Mouse (Mus musculus) liver, adult 2 months (tissue): ENCODE measurements around the gene Nat14.

ENCODE experiments used
- CTCF ChIP-seq: fragments of 200-500 bp; IDR thresholded peaks from 2 replicates; pipeline ENCODE4 v1.5.1; 2011; ENCODE audit warnings: low read depth, low read length, control low read depth
- POLR2A ChIP-seq: fragments of 200-500 bp; IDR thresholded peaks from 2 replicates; pipeline ENCODE4 v1.6.1; 2011; ENCODE audit warnings: low read length, control low read depth; ENCODE audit not compliant: insufficient read depth; ENCODE audit errors: extremely low read depth

DNA sequence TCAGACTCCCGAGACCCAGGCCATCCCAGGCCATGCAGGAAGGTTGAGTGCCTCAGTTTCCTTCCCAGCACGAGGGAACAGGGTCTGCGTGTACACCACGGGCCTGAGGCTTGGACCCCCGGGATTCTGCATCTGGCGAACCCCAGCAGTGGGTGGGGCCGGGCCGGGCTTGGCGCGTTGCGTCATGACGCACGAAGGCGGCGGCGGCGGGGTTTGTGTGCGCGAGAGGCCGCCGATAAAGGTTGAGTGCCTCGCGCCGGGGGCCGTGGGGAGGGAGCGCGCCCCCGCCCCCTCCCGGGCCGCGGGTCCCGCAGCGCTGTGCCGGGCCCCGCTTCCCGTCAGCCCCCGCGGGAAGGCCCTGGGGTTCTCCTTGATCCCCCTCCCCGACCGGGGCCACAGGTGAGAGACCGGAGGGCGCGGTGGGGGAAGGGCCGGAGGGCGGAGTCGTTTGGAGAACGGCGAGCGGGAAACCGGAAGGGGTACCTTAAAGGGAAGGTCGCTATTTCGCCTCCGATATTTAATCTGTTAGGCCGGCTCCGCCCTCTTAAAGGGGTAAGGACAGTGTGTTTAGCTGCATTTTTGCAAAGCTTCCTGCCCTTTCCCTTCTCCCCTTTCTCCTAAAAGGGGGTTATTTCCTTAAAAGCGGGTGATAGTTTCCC, 6.7 kb upstream of the Nat14 start, which contains the start of gene Zfp628:
- no peak for TF ChIP-seq CTCF
- peak; percentile 78 for TF ChIP-seq POLR2A
